Mouse (Mus musculus) embryonic facial prominence, embryonic 14.5 days (tissue): ENCODE measurements at regions not wholly inside any gene's neighbourhood (a gene's known extent, or its start where the extent isn't known, plus 50 kb on each side); places are given as distances from the start of the nearest gene placed in this dataset.

Source experiments
- ATAC-seq: fragments of 200-750 bp; cut with Nextera tagmentation; 2 replicates; pipeline ENCODE4 v1.8.0; 2017; ENCODE audit warnings: low read depth, moderate number of reproducible peaks, moderate TSS enrichment
- DNase-seq: peaks from one replicate; pipeline ENCODE4 v3.0.0-alpha.2; 2015; ENCODE audit warnings: low spot score
- H3K27ac ChIP-seq: fragments of 300-500 bp; sonication (generic); replicated peaks from 2 replicates; pipeline ENCODE4 v1.5.1; 2014; ENCODE audit warnings: low read depth, mild to moderate bottlenecking, low read length, moderate library complexity
- H3K27me3 ChIP-seq: fragments of 300-500 bp; sonication (generic); replicated peaks from 2 replicates; pipeline ENCODE4 v1.6.1; 2014; ENCODE audit warnings: low read length; ENCODE audit not compliant: control insufficient read depth, insufficient read depth
- H3K36me3 ChIP-seq: fragments of 300-500 bp; sonication (generic); 2 replicates; pipeline ENCODE4 v1.6.1; 2014; ENCODE audit warnings: low read length, mixed read lengths; ENCODE audit not compliant: control insufficient read depth, insufficient read depth
- H3K4me1 ChIP-seq: fragments of 300-500 bp; sonication (generic); 2 replicates; pipeline ENCODE4 v1.6.1; 2014; ENCODE audit warnings: antibody characterized with exemption, low read length; ENCODE audit not compliant: control insufficient read depth, insufficient read depth
- H3K4me2 ChIP-seq: fragments of 300-500 bp; sonication (generic); 2 replicates; pipeline ENCODE4 v1.6.1; 2014; ENCODE audit warnings: low read depth, mild to moderate bottlenecking, low read length, moderate library complexity, mixed read lengths
- H3K4me3 ChIP-seq: fragments of 300-500 bp; sonication (generic); 2 replicates; pipeline ENCODE4 v1.5.1; 2014; ENCODE audit warnings: low read depth, mild to moderate bottlenecking, low read length
- H3K9ac ChIP-seq: fragments of 300-500 bp; sonication (generic); 2 replicates; pipeline ENCODE4 v1.6.1; 2014; ENCODE audit warnings: low read depth, mild to moderate bottlenecking, low read length, moderate library complexity, mixed read lengths
- H3K9me3 ChIP-seq: fragments of 300-500 bp; sonication (generic); 2 replicates; pipeline ENCODE4 v1.6.1; 2016; ENCODE audit warnings: low read length; ENCODE audit not compliant: control insufficient read depth
- WGBS: fragments of 180-500 bp; shearing (Covaris S2); extraction: QIAGEN DNeasy Blood & Tissue Kit; methylation state at CpG from one replicate; pipeline ENCODE4 v1.1.7; 2014; 5-methylcytosine and 5-hydroxymethylcytosine counted together

- Histone ChIP-seq H3K9me3 (no peaks in the 10 kb centered on the region), H3K4me1 (no peaks in the 10 kb centered on the region), H3K4me2 (no peak overlapping the region), H3K4me3 (no peak overlapping the region), H3K9ac (no peak overlapping the region), H3K27me3 (no peaks in the 10 kb centered on the region), H3K36me3 (no peaks in the 10 kb centered on the region), H3K27ac (no peak overlapping the region)
- 37% methylated on average over 20 of the region's 20 CpGs for WGBS
- DNase-seq (no peak), ATAC-seq (peak; percentile 37; the same call in 1 of the 2 replicates)
Observed at GRCm38 (mm10) chr4:148384251-148385230, 60.0 kb downstream of the Ubiad1 start.

GRCm38 (mm10) chr4:148380562-148380961, 64.0 kb downstream of the Ubiad1 start:
- H3K36me3 ChIP-seq: no peaks in the 10 kb centered on the region
- H3K27me3 ChIP-seq: no peaks in the 10 kb centered on the region
- no peak overlapping the region for H3K4me3 ChIP-seq
- WGBS: 90% methylated on average over 6 of the region's 6 CpGs
- no peak for ATAC-seq
- DNase-seq: no peak
- H3K4me2 ChIP-seq: no peak overlapping the region
- no peaks in the 10 kb centered on the region for H3K4me1 ChIP-seq
- no peak overlapping the region for H3K9ac ChIP-seq
- H3K9me3 ChIP-seq: no peaks in the 10 kb centered on the region
- no peak overlapping the region for H3K27ac ChIP-seq

GRCm38 (mm10) chr4:148378491-148378890, 66.1 kb downstream of the Ubiad1 start:
- H3K36me3 ChIP-seq: no peaks in the 10 kb centered on the region
- no peaks in the 10 kb centered on the region for H3K27me3 ChIP-seq
- DNase-seq: no peak
- 72% methylated on average over 11 of the region's 11 CpGs for WGBS
- no peak overlapping the region for H3K27ac ChIP-seq
- ATAC-seq: no peak
- H3K4me1 ChIP-seq: no peaks in the 10 kb centered on the region
- H3K4me3 ChIP-seq: no peak overlapping the region
- H3K9ac ChIP-seq: no peak overlapping the region
- no peak overlapping the region for H3K4me2 ChIP-seq
- no peaks in the 10 kb centered on the region for H3K9me3 ChIP-seq

- Histone ChIP-seq H3K9me3 (no peaks in the 10 kb centered on the region), H3K4me1 (no peaks in the 10 kb centered on the region), H3K27ac (no peak overlapping the region), H3K27me3 (no peaks in the 10 kb centered on the region), H3K9ac (no peak overlapping the region), H3K4me2 (no peak overlapping the region), H3K4me3 (no peak overlapping the region), H3K36me3 (no peaks in the 10 kb centered on the region)
- WGBS: 33% methylated on average over 8 of the region's 8 CpGs
- ATAC-seq: no peak
- DNase-seq: peak; percentile 13
Observed at GRCm38 (mm10) chr4:148377368-148377767, 67.2 kb downstream of the Ubiad1 start.

- Histone ChIP-seq H3K27ac (no peak overlapping the region), H3K36me3 (no peaks in the 10 kb centered on the region), H3K4me3 (no peak overlapping the region), H3K27me3 (no peaks in the 10 kb centered on the region), H3K9me3 (no peaks in the 10 kb centered on the region), H3K4me1 (no peaks in the 10 kb centered on the region), H3K9ac (no peak overlapping the region), H3K4me2 (no peak overlapping the region)
- ATAC-seq (peak; percentile 75; the same call in 1 of the 2 replicates), DNase-seq (peak; percentile 47)
- WGBS: 20% methylated on average over 3 of the region's 3 CpGs
Observed at GRCm38 (mm10) chr4:148376439-148376838, 68.1 kb downstream of the Ubiad1 start.

- H3K27me3 ChIP-seq: no peaks in the 10 kb centered on the region
Observed at GRCm38 (mm10) chr4:148371489-148371888, 73.1 kb downstream of the Ubiad1 start.

GRCm38 (mm10) chr4:148367671-148368070, 76.9 kb downstream of the Ubiad1 start:
- WGBS: 71% methylated on average over 3 of the region's 3 CpGs

More at GRCm38 (mm10) chr4:148371489-148371888, 73.1 kb downstream of the Ubiad1 start:
- Histone ChIP-seq H3K4me1 (no peaks in the 10 kb centered on the region), H3K4me3 (no peak overlapping the region), H3K9me3 (0 out of 2 replicates have a peak, but pooled peaks cover 3% of the 10 kb centered on the region), H3K36me3 (no peaks in the 10 kb centered on the region), H3K27ac (no peak overlapping the region), H3K4me2 (no peak overlapping the region), H3K9ac (no peak overlapping the region)
- WGBS: 87% methylated on average over 7 of the region's 7 CpGs
- no peak for DNase-seq
- ATAC-seq: no peak

GRCm38 (mm10) chr4:148365804-148366203, 78.0 kb upstream of the Disp3 start:
- Histone ChIP-seq H3K27me3 (no peaks in the 10 kb centered on the region), H3K36me3 (no peaks in the 10 kb centered on the region), H3K9ac (no peak overlapping the region), H3K4me1 (no peaks in the 10 kb centered on the region), H3K27ac (no peak overlapping the region), H3K4me2 (no peak overlapping the region), H3K9me3 (0 out of 2 replicates have a peak, but pooled peaks cover 3% of the 10 kb centered on the region), H3K4me3 (no peak overlapping the region)
- ATAC-seq (no peak), DNase-seq (no peak)
- WGBS: 64% methylated on average over 4 of the region's 4 CpGs

More at GRCm38 (mm10) chr4:148367671-148368070, 76.9 kb downstream of the Ubiad1 start:
- no peak for ATAC-seq
- H3K27me3 ChIP-seq: no peaks in the 10 kb centered on the region
- 0 out of 2 replicates have a peak, but pooled peaks cover 3% of the 10 kb centered on the region for H3K9me3 ChIP-seq
- H3K4me1 ChIP-seq: no peaks in the 10 kb centered on the region
- no peak overlapping the region for H3K9ac ChIP-seq
- no peaks in the 10 kb centered on the region for H3K36me3 ChIP-seq
- no peak overlapping the region for H3K4me3 ChIP-seq
- no peak for DNase-seq
- H3K27ac ChIP-seq: no peak overlapping the region
- H3K4me2 ChIP-seq: no peak overlapping the region
